Mouse (Mus musculus) MEL (cell line): Measurements from ENCODE around the gene Tes.

ENCODE experiments used
- HCFC1 ChIP-seq: IDR thresholded peaks from 2 replicates; pipeline ENCODE4 v1.6.1; 2012; ENCODE audit warnings: low read depth, mild to moderate bottlenecking, inconsistent platforms, low read length, improper control_type of control experiment, moderate library complexity
- KAT2A ChIP-seq: conservative IDR thresholded peaks from 2 replicates; pipeline ENCODE4 v1.6.1; 2012; ENCODE audit warnings: low read depth, low read length, improper control_type of control experiment, inconsistent platforms
- POLR2A ChIP-seq, 2 experiments: IDR thresholded peaks; 2 replicates each; pipeline ENCODE4 v1.6.1; 2011 to 2012; ENCODE audit warnings: low read length in 2 of 2, mild to moderate bottlenecking in 2 of 2, control low read depth in 1 of 2, improper control_type of control experiment in 1 of 2, low read depth in 1 of 2, moderate library complexity in 1 of 2; ENCODE audit not compliant: control insufficient read depth in 1 of 2, insufficient read depth in 1 of 2, poor library complexity in 1 of 2
- TCF12 ChIP-seq: IDR thresholded peaks from 2 replicates; pipeline ENCODE4 v1.6.1; 2014; ENCODE audit warnings: low read depth, mild to moderate bottlenecking, inconsistent platforms, low read length, improper control_type of control experiment, moderate library complexity

- TF ChIP-seq POLR2A (IDR thresholded peaks at IDR 0.05; ENCODE audit: control insufficient read depth in 1 of 2, insufficient read depth in 1 of 2, low read depth in 1 of 2, low read length in 2 of 2, poor library complexity in 1 of 2): no peak
- TF ChIP-seq TCF12: no peak
- no peak for TF ChIP-seq HCFC1
- TF ChIP-seq KAT2A: no peak
Measured at GRCm38 (mm10) chr6:17054781-17055180, 10.2 kb upstream of the Tes start.
